ENCODE assay signal across 8 mouse cellular contexts in the genomic region with DNA sequence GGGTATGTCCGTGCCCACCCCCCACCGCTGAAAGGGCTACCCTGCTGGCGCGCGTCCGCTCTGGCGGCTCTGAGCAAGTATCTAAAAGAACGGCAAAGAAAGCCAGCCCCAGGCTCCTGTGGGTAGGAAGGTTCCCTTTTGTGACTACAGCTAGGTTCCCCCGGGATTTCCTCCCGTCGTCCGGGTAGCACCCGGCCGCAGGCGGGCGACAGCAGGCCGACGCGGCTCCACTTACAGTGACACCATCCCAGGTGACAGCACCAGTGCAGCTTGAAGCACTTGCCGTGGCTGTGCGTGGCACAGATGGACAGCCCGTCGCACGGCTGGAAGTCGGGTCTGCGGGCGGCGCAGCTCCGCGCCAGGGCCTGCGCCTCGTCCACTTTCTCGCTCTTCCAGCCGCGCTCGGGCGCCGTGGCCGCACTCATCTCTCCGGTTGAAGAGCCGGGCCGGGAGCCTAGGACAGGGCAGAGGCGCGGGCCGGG. TPM values are rescaled to one million over a fixed set of nuclear protein-coding genes. Genes with fewer than 3 reads are reported as not detected.
DNase-seq lines count a peak whose midpoint lies in the region; ATAC-seq lines count a peak whose summit lies in the region.

No protein-coding gene starts in this region.

- peak overlapping the region; percentile 58 for H3K9ac ChIP-seq in liver, embryonic 12.5 days

- peaks cover 14% of the 10 kb centered on the region for H3K4me1 ChIP-seq in liver, embryonic 12.5 days

- ATAC-seq in liver, embryonic 12.5 days, result peak; percentile 36

- peak overlapping the region; percentile 61 for H3K4me3 ChIP-seq in liver, embryonic 12.5 days

- no peaks in the 10 kb centered on the region for H3K36me3 ChIP-seq in liver, embryonic 12.5 days

- peak; percentile 30 to 67 for DNase-seq in gastrocnemius, postnatal 36 days
- no peak for DNase-seq in gastrocnemius, postnatal 10 days
- DNase-seq in cerebellum, postnatal 25 days, result peak; percentile 88 to 92
- DNase-seq in heart, adult 8-10 months (ENCODE audit: low spot score), result peak; percentile 59
- DNase-seq in kidney, adult 9 months, result peak; percentile 45
- peak; percentile 65 for DNase-seq in naive thymus-derived CD4-positive, alpha-beta T cell, adult 2 months (ENCODE audit: low read depth)
- peak; percentile 33 for DNase-seq in telencephalon, adult 2 months (ENCODE audit: low read depth, low spot score)

- H3K27me3 ChIP-seq in liver, embryonic 12.5 days (replicated peaks), result peaks cover 52% of the 10 kb centered on the region

- WGBS in liver, embryonic 12.5 days (ENCODE audit: insufficient replicate concordance), result 1% methylated on average over 45 of the region's 45 CpGs

- H3K4me2 ChIP-seq in liver, embryonic 12.5 days, result peak overlapping the region; percentile 77

- peak overlapping the region; percentile 42; the same call in 1 of the 2 replicates for H3K27ac ChIP-seq in liver, embryonic 12.5 days

- intact Hi-C loops in gastrocnemius, postnatal 36 days (cut with DNase I), result loop anchor here (5.0 kb wide), 1 partner anchor 52 kb away; no protein-coding TSS in a partner anchor

- H3K9me3 ChIP-seq in liver, embryonic 12.5 days (replicated peaks), result no peaks in the 10 kb centered on the region

RNA-seq across cellular contexts. Expression of a gene that starts 0.4 kb away (rescaled TPM):
- total RNA-seq in gastrocnemius, postnatal 36 days (2021), result 10 to 100 TPM; 21.3 to 21.6 TPM
- 10 to 100 TPM; 27.5 to 34.9 TPM for total RNA-seq in gastrocnemius, postnatal 10 days (2021)
- total RNA-seq in heart, adult 8-10 months (2022), result 10 to 100 TPM; 19.6 to 28.6 (median 24.4) TPM
- 3.9 and 4.2 TPM in 2 replicates for polyA plus RNA-seq in liver, embryonic 12.5 days (2016; fragmentation: Nextera tagmentation; extraction: Ambion mirVana)
